Mouse (Mus musculus) hindlimb bud, embryonic 11.5 days (tissue): ENCODE measurements at regions not wholly inside any gene's neighbourhood (a gene's known extent, or its start where the extent isn't known, plus 50 kb on each side); places are given as distances from the start of the nearest gene placed in this dataset.
A peak's percentile ranks its signal among the peaks of the same experiment; 100 is the strongest.

ENCODE experiments used
- DNase-seq: peaks from one replicate; pipeline ENCODE4 v3.0.0-alpha.2; 2012; ENCODE audit warnings: low read depth, low spot score; ENCODE audit errors: extremely low spot score

DNA sequence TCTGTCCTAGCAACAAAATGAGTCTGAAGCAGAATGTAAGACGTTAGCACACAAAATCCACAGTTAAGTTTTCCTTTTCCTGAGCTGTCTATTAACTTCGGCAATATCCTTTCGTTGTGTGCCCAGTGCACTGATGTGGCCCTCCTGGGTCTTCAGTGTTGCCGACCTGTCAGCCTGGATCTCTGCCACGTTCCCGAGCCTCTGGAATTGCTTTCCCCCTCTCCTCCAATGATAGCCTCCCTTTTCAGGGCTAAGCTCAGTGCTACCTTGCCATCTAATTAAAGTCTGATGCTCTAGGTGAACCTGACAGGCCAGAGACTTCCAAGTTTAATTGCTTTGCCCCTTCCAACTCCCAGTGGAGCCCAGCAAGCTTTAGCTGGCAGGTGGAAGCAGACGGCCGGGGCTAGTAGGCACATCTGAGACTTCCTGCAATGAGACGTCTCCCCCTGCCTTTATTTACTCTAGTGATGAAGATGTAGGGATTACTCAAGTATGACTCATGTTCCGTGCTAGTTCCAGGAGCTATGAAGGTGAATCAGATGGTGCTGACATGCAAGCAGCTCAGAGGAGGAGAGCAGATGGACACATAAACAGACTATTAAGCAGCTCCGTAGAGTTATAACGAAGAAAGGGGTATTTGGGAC is 894.3 kb upstream of the Car8 start:
- DNase-seq, result no peak

DNA sequence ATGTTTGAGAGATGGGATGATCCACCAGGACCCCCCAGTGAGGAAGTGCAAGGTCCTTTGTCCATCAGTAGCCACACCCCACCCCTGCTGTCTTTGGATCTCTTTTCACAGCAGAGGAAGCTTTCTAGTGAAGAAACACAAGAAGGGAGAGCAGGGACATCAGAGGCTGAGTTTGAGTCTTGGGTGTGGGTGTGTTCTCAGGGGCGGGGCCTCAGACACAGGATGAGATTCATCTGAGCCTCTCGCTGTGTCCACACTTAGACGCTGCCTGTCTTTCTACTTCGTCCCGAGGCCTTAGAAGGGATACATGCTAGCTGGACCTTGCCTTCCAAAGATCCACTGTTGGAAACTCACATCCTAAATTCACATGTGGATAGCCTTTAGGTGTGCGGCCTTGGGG is 893.5 kb upstream of the Car8 start:
- DNase-seq, result no peak

DNA sequence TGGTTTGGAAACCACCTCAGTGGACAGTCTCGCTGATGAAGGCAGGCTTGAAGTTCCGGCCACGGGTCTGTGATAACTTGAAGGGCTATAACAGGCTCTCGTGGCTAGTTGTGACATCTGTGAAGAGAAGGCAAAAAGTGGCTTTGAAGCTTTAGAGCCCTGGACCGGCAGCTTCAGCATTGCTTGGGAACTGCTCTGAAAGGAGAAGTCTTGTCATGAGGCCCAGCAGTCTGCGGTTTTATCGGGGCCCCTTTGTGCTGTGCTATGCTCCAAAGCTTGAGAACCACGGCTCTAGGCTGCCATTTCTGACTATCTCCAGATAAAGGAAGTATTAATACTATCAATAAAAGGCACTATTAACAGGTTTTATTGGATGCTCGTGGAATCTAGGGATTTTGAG is 892.8 kb upstream of the Car8 start:
- no peak for DNase-seq

DNA sequence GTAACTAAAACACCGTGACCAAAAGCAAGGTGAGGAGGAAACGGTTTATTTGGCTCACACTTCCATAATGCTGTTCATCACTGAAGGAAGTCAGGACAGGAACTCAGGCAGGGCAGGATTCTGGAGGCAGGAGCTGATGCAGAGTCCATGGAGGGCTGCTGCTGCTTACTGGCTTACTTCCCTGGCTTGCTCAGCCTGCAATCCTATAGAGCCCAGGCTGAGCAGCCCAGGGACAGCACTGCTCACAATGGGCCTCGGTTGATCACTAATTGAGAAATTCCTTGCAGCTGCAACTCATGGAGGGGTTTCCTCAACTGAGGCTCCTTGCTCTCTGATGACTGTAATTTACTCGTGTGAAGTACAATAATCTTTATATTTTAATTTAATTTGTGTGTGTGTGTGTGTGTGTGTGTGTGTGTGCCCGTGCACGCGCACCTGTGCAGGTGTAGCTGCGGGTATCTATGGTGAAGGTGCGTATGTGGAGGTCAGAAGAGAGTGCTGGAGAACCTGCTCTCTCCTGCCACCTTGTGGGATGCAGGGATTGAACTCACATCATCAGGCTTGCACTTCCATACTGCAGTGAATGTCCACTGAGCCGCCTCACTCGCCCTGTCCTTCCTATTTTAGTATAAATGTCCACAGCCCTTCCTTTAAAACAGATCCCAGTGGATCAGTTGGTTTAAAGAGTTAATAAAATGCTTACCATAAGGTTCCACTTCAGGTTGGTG is 886.6 kb upstream of the Car8 start:
- DNase-seq, result no peak

DNA sequence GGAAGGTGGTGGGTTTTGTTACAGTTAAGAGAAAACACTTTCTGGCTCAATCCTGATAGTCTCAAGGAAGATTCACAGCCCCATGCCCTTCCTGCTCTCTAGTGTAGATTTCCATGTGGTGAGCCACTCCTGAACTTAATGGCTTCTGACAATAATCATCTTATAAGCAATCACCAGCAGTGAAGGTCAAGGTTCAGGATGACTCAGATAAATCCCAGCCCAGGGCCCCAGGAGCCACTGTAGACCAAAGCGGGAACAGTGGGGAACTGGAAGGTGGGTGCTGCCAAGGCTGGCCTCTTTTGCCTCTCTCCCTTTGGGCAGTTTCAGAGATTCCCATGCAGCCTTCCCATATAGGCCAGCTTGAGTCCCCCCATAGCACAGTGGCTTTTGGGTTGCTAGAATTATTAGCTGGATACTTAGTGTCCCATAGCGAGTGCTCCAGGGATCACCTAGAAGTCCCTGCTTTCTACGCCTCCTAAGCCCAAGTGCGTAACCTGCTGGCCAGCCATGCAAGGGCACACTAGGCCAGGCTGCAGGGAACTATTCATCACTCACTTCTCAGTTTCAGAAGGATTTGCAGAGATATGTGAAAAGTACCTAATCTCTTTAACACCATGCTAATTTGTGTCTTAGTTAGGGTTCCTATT is 885.9 kb upstream of the Car8 start:
- DNase-seq, result no peak

DNA sequence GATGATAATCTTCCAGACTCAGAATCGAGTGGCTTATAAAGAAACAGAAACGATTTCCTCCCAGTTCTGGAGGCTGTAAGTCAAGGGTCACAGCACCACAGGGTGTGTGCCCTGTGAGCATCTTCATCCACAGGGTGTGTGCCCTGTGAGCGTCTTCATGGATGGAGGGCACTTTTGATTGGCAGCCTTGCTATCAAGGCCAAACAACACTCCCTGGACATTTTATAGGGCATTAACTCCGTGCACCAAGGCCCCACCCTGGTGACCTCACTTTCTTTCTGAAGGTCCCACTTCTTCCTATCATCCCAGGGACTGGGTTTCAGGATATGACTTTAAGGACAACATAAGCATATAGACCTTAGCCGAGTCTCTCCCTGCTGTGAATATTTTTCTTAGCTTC is 885.3 kb upstream of the Car8 start:
- no peak for DNase-seq

DNA sequence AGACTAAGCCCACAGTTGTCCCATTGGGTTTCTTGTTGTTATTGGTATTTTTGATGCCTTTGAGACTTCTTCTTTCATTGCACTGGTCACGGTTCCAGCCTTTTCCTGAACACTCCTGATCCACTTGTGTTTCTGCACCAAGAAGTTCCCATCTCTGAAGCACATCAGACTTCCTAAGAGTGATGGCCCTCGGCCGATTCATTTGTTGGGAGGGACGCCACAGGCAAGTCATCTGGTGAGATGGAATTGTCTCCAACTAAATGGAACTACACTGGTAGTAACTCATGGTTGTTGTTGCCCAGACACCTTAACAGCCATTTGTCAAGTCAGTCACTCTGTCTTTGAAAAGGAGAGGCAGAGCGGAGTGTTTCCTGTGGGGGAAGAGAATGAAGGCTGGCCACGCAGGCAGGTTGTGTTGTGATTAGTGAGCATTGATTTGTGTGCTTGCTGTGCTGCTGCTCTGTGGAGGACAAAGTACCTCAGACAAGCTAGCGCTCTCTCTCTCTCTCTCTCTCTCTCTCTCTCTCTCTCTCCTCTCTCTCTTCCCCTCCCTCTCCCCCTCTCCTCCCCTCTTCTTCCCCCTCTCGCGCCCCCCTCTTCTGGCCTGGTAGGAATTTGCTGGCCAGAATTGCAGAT is 884.7 kb upstream of the Car8 start:
- DNase-seq, result no peak

DNA sequence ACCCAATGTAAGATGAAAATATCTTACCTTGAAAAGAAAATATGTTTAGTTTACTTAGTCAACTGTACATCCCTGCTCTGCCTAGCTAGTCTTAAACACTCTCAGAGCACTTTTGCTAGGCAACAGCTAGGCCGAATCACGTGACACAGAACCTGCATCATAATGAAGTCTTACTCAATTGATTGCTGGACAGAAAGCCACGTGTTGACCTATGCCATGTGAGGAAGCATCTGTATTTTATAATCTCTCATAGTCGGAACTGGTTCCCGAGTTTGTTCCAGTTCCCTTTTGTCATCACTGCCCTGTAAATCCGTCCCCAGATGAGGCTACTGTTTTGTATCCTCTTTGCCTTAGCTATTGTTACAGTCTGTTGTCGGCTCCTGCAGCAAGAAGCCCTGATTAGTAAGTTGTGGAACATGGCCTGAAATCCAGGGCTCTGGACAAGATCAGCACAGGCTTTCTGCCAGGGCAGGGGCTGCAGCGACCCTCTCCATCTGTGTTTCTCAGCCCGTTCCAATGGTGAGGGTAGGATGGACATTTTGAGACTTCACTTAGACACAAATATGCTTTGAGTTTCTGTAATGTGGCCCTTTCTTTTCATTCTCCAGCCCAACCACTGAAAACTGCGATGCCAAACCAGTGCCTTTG is 883.9 kb upstream of the Car8 start:
- no peak for DNase-seq

DNA sequence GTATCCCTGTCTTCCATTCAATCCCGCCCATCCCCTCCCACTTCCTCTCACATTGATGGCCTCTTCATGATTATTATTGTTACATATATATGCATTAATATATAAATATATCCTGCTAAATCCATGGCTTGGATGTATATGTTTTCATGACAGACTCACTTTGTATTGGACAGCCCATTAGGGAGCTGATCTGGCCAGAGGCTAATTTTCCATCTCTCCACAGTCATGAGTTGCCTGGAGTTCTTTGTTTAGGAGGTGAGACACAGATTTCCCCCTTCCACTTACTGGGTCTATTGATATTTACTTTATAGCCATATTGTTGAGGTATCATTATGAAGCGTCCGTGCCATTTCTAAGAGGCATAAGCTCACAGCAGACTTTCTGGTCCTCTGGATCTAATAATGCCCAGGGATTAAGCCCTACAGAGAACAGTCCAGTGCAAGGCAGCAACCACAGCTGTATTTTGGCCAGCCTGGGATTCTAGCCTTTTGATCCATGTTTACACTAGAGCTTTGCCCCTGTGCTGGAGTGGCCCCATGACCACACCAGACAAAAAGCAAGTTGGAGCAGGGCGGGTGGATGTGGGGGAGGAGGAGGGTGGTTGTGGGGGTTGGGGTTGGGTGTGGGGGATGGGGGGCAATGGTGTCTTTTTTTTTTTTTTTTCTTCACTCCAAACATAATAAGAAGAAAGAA is 878.3 kb upstream of the Car8 start:
- no peak for DNase-seq

DNA sequence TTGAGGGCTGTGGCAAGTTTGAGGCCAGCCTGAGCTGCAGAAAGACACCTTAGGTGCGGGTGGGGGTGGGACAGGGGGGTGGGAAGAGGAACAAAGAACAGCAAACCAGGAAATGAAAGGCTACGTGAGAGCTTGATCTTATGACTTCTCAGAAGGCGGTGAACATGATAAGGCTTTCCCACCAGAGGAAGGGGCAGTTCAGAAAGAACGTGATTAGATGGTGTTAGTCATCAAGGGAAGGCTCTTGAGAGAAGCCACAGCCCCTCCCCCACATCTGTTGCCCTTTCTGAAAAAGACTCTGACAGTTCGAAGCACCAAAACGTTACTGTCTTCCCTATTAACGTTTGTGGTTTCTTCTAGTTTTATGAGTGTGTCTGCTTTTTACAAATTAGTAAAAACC is 877.0 kb upstream of the Car8 start:
- no peak for DNase-seq

DNA sequence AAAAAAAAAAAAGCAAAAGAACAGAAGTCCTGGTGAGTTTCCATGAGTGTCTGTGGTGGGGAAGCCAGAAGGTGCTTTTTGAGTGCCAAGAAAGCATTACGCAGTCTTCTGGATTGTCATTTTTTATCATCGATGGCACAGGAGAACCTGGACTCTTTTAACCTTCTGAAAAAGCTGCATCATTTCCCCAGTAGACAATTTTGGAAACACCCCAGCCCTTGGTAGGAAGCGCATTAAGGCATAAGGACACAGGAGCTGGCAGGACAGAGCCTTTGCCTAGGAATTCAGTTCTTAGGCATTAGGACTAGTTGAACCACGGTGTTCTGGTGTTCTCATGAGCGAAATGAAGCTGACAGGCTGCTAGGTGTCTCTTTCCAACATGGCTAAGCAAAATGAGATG is 875.1 kb upstream of the Car8 start:
- DNase-seq, result no peak

DNA sequence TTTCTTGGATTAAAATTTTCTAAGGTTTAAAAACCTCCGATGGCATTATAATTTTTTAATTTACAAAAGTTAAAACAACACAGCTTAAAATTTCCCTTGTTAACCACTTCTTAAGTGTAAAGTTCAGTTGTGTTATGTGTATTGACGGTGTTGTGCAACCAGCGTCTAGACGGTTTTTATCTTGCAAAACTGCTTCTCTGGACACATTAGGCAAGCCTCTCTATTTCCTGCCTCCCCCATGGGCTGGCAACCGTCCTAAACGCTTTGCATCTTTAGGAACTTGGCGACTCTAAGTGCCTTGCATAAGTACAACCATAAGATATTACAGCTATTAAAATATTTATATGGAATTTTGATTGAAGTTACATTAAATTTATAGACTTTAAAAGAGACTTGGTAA is 871.5 kb upstream of the Car8 start:
- DNase-seq, result no peak

DNA sequence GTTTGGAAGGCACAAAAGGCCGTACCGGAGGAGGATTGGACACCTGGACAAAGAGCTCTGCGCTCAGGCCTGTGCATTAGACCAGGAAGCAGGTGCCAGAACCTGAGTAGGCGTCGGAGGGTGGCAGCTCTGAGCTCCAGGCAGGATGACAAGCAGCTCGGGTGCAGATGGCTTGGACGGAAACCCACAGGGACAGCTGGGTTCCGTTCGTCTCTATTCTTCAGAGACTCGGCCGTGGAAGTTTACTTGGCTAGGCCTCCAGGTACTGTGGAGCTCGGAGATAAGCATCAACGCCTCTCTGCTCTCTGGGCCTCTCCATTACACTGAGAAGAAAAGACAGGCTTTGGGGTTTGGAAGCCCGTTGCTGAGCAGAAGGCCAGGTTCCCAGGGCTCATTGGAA is 868.5 kb upstream of the Car8 start:
- no peak for DNase-seq

DNA sequence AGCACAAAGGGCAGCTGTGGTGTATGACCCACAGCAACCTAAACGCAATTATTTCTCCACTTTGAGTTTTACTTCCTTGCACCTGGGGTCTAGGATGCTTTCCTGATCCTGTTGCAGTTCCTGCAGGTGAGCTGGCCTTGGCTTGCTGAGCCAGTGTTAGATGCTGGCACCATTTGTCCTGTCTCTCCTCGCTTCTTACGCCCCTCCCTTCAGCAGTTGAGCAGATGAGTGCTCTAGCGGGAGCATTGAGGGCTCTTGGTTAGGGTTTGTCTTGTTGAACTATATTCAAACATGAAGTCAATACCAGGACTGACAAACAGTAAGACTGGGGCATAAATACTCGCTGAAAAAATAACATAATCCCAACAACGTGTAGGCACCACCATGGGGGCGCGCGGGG is 867.9 kb upstream of the Car8 start:
- DNase-seq, result no peak

DNA sequence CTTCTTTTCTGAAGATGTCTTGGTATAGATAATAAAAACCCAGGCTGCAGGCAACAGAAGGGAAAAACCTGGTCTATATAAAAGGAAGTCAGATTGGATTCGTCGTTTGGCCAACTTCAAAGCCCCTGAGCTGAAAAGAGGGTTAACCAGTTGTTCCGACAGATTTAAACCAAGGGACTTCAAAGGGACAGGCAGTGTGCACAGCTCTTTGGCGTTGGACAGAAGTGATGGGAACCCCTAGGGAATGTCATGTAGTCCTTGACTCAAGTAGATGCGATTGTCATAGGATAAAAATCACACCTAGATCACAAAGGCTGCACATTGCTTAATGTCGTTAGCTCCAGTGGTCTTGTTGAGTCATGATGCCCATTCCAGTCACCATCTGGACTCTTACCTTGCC is 865.8 kb upstream of the Car8 start:
- DNase-seq, result no peak

DNA sequence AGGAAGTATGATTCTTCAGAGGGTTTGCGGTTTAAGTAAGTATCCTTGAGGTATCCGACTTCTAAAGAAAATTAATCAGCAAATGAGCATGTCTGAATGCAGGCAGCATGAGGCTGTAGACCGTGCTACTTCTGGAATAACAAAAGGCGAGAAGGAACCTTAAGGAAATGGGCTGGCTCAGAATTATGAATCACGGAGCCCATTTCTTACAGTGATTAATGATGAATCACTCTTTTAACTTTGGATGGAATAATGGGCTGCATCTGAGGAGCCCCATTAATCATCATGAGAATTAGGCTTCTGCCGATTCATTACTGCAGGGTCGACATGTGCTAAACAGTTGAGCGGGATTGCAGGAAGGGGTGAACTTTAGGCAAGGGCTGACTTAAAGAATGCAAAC is 865.1 kb upstream of the Car8 start:
- DNase-seq, result no peak

DNA sequence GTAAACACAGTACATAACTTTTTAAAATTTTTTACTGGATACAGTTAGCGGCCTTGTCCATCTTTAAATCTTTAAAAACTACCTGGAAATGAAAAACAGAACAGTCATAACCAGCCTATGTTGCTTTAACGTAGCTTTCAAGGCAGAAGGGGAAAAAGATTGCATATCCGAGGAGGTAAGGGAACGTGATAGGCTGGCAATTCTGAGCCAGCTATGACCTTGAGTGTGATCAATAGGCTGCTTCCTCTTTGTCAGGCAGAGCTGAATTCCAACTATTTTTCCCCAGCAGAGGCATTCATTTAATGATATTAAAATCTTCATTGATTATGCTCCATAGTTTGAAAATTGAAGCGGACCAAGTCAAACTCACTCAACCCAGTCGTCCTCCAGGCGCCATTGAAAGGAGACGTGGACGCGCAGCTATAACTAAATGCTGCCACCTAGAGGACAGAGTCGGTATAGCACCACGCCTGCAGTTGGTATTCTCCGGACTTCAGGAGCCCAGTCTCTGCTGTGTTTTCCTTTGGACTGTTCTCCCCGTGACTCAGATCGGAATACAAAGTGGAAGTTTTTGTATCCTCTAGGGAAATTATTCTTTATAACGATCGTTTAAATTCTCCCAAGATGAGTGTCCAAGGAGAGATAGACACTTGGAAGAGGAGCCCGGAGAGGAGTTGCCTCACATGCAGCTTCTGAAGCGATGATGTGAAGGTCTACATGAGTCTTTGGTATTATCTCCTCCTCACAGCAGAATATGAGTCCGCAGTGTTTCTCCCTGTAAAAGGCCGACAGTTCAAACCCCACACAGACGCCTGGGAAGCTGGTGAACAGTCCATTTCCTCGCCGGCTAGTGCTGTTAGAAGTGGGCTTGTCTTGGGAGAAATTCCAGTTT is 858.2 kb upstream of the Car8 start:
- peak; percentile 74 for DNase-seq

DNA sequence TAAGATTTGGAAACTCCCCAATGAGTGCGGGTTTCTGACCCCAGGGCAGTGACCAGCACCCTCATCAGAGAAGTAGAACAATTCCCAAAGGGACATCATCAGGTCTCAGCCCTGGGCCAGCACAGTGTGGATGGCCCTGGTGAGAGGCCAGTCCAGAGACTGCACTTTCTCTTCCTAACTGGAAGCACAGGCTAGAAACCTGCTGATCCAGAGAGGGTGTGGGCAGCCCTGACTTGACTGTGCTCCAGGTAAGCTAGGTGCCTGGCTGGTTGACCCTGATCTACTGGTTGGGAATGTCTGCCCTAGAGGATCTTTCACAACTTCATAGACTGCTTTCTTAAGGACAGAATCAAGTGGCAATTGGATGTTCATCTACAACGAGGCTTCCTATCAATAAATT is 857.4 kb upstream of the Car8 start:
- no peak for DNase-seq

DNA sequence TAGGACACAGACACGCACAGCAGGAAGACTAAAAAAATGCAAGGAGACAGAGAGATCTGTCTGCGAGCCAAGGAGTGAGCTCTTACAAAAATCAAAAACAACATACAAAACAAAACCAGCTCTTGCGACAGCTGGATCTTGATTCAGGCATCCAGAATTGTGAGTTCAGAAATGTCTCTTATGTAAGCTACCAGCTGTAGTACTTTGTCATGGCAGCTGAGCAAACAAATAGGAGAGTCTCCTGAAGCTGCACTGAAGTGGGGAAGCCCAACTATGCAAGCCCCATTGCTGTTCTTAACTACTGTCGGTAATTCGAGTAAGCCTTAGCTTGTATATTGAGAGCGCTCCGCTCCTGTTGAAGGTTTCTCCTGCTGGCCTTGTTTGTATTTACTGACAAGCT is 856.8 kb upstream of the Car8 start:
- no peak for DNase-seq

DNA sequence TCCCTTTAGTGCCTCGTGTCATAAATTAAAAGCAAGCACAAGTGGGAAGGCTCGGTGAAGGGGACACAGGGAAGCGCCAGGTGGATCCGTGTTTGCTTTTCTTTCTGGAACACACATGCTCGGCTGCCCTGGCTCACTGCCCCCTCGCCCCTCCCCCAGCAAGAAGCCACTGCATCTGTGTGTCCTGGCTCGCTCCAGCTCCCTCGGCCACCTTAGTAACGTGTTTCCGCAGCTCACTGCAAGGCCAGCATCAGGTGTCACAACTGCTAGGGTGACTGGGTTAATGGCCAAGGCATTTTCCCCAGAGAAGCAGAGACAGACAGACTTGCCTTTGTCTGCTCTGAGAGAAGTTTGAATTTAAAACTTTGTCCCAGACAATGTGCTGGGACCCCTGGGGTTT is 855.7 kb upstream of the Car8 start:
- DNase-seq, result no peak
